Mouse (Mus musculus) liver, adult 2 months (tissue): ENCODE data around the gene Mettl6.

Source experiments
- CTCF ChIP-seq: fragments of 200-500 bp; IDR thresholded peaks from 2 replicates; pipeline ENCODE4 v1.5.1; 2011; ENCODE audit warnings: low read depth, low read length, control low read depth
- POLR2A ChIP-seq: fragments of 200-500 bp; IDR thresholded peaks from 2 replicates; pipeline ENCODE4 v1.6.1; 2011; ENCODE audit warnings: low read length, control low read depth; ENCODE audit not compliant: insufficient read depth; ENCODE audit errors: extremely low read depth

DNA sequence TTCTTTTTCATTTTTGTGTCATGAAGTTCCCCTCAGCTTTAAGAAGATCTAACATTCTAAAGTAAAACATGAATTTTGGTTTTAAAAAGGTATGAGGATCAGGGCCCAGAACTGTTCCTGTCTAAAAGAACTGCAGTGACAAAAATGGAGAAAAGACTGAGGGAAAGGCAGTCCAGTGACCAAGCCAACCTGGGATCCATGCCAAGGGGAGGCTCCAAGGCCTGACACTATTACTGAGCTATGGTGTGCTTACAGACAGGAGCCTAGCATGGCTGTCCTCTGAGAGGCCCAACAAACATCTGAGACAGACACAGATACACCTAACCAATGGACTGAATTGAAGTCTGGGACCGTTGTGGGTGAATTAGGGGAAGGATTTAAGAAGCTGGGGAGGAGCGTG is 15.1 kb upstream of the Mettl6 start:
- no peak for TF ChIP-seq CTCF
- TF ChIP-seq POLR2A: no peak
